Mouse (Mus musculus) right cerebral cortex, postnatal 4 days (tissue): ENCODE data around the gene Rinl.

Experiments used
- DNase-seq: peaks from one replicate; pipeline ENCODE4 v3.0.0-alpha.2; 2022

Gene Rinl

GRCm38 (mm10) chr7:28825686-28826401 is 37.1 kb downstream of the Rinl start:
- DNase-seq = no peak

- no peak for DNase-seq
Observed at GRCm38 (mm10) chr7:28826402-28826772, 37.6 kb downstream of the Rinl start.

- peak; percentile 38 for DNase-seq
Observed at GRCm38 (mm10) chr7:28827338-28827737, 38.6 kb downstream of the Rinl start.

- no peak for DNase-seq
Observed at GRCm38 (mm10) chr7:28829821-28830220, 41.1 kb downstream of the Rinl start.

GRCm38 (mm10) chr7:28830981-28831380 is 42.2 kb downstream of the Rinl start:
- no peak for DNase-seq

GRCm38 (mm10) chr7:28831411-28832125 is 42.8 kb downstream of the Rinl start:
- no peak for DNase-seq

- DNase-seq = no peak
Observed at GRCm38 (mm10) chr7:28832137-28832536, 43.4 kb downstream of the Rinl start.

GRCm38 (mm10) chr7:28833723-28834347 is 45.1 kb downstream of the Rinl start, which contains the start of gene Lgals4:
Gene Lgals4 (plus strand): TSS chr7:28833854.
- DNase-seq = no peak

- no peak for DNase-seq
Observed at GRCm38 (mm10) chr7:28836936-28837335, 48.2 kb downstream of the Rinl start.

- DNase-seq = no peak
Observed at GRCm38 (mm10) chr7:28838331-28838730, 49.6 kb downstream of the Rinl start.

GRCm38 (mm10) chr7:28847273-28847672 is 58.5 kb downstream of the Rinl start:
- DNase-seq = no peak
